Mouse (Mus musculus) testis, adult 2 months (tissue): ENCODE measurements around the gene Gna14. TPM values are rescaled to one million over a fixed set of nuclear protein-coding genes. Genes with fewer than 3 reads are reported as not detected.

ENCODE experiments used
- H3K27ac ChIP-seq: fragments of 200-500 bp; 2 replicates; pipeline ENCODE4 v1.5.1; 2012; ENCODE audit warnings: low read depth, low read length; ENCODE audit not compliant: control insufficient read depth, insufficient read depth
- H3K27me3 ChIP-seq: fragments of 200-500 bp; 2 replicates; pipeline ENCODE4 v1.6.1; 2012; ENCODE audit warnings: mild to moderate bottlenecking, low read length, moderate library complexity; ENCODE audit not compliant: control insufficient read depth, insufficient read depth
- H3K36me3 ChIP-seq: fragments of 200-500 bp; 2 replicates; pipeline ENCODE4 v1.6.1; 2012; ENCODE audit warnings: mild to moderate bottlenecking, low read length; ENCODE audit not compliant: control insufficient read depth, insufficient read depth
- H3K4me1 ChIP-seq: fragments of 200-500 bp; 2 replicates; pipeline ENCODE4 v1.6.1; 2012; ENCODE audit warnings: low read length; ENCODE audit not compliant: control insufficient read depth, insufficient read depth
- H3K4me3 ChIP-seq: fragments of 200-500 bp; 2 replicates; pipeline ENCODE4 v1.5.1; 2012; ENCODE audit warnings: low read depth, mild to moderate bottlenecking, low read length, moderate library complexity, mixed read lengths; ENCODE audit not compliant: control insufficient read depth
- CTCF ChIP-seq: fragments of 200-500 bp; IDR thresholded peaks from 2 replicates; pipeline ENCODE4 v1.5.1; 2012; ENCODE audit warnings: low read depth, mild to moderate bottlenecking, inconsistent platforms, low read length, moderate library complexity; ENCODE audit not compliant: control insufficient read depth, insufficient read depth, insufficient replicate concordance
- POLR2A ChIP-seq: fragments of 200-500 bp; IDR thresholded peaks from 2 replicates; pipeline ENCODE4 v1.6.1; 2012; ENCODE audit warnings: low read depth, mild to moderate bottlenecking, inconsistent platforms, low read length, moderate library complexity; ENCODE audit not compliant: control insufficient read depth
- polyA plus RNA-seq: library from polyadenylated mRNA; depleted of rRNA; stranded (reverse); fragments of >200 nt; gene quantifications from 2 replicates; pipeline ENCODE4 v1.2.3, GENCODE M21; 2012

Gene Gna14
- polyA plus RNA-seq, 1 experiment, result 6.4 TPM

- no peaks in the 10 kb centered on the region for H3K27me3 ChIP-seq
- TF ChIP-seq CTCF (no peak), POLR2A (no peak)
- no peaks in the 10 kb centered on the region for H3K4me1 ChIP-seq
- no peak overlapping the region for H3K4me3 ChIP-seq
- no peak overlapping the region for H3K27ac ChIP-seq
- H3K36me3 ChIP-seq, result no peaks in the 10 kb centered on the region
These were observed 55.9 kb downstream of the Gna14 start for GRCm38 (mm10) chr19:16491497-16491896.

GRCm38 (mm10) chr19:16492453-16492852, 56.9 kb downstream of the Gna14 start:
- no peak overlapping the region for H3K27ac ChIP-seq
- H3K27me3 ChIP-seq, result no peaks in the 10 kb centered on the region
- TF ChIP-seq CTCF, result no peak
- no peak for TF ChIP-seq POLR2A
- H3K4me1 ChIP-seq, result no peaks in the 10 kb centered on the region
- H3K36me3 ChIP-seq, result no peaks in the 10 kb centered on the region
- H3K4me3 ChIP-seq, result no peak overlapping the region

GRCm38 (mm10) chr19:16494816-16495516, 59.4 kb downstream of the Gna14 start:
- H3K27me3 ChIP-seq, result no peaks in the 10 kb centered on the region
- no peak overlapping the region for H3K27ac ChIP-seq
- TF ChIP-seq POLR2A (no peak), CTCF (no peak)
- H3K4me1 ChIP-seq, result no peaks in the 10 kb centered on the region
- H3K4me3 ChIP-seq, result no peak overlapping the region
- no peaks in the 10 kb centered on the region for H3K36me3 ChIP-seq

- Histone ChIP-seq H3K36me3 (no peaks in the 10 kb centered on the region), H3K27ac (no peak overlapping the region), H3K27me3 (no peaks in the 10 kb centered on the region), H3K4me3 (no peak overlapping the region), H3K4me1 (no peaks in the 10 kb centered on the region)
- no peak for TF ChIP-seq CTCF
- no peak for TF ChIP-seq POLR2A
These were observed 60.5 kb downstream of the Gna14 start for GRCm38 (mm10) chr19:16496016-16496415.

GRCm38 (mm10) chr19:16502054-16502453, 66.5 kb downstream of the Gna14 start:
- H3K4me1 ChIP-seq, result no peaks in the 10 kb centered on the region
- no peaks in the 10 kb centered on the region for H3K27me3 ChIP-seq
- no peak overlapping the region for H3K27ac ChIP-seq
- no peaks in the 10 kb centered on the region for H3K36me3 ChIP-seq
- H3K4me3 ChIP-seq, result no peak overlapping the region
- no peak for TF ChIP-seq CTCF
- TF ChIP-seq POLR2A, result no peak

- Histone ChIP-seq H3K4me3 (no peak overlapping the region), H3K36me3 (no peaks in the 10 kb centered on the region), H3K4me1 (no peaks in the 10 kb centered on the region), H3K27ac (no peak overlapping the region), H3K27me3 (no peaks in the 10 kb centered on the region)
- no peak for TF ChIP-seq CTCF
- no peak for TF ChIP-seq POLR2A
These were observed 71.3 kb downstream of the Gna14 start for GRCm38 (mm10) chr19:16506711-16507364.

GRCm38 (mm10) chr19:16510343-16511080, 75.0 kb downstream of the Gna14 start:
- no peak for TF ChIP-seq CTCF
- TF ChIP-seq POLR2A, result no peak
- Histone ChIP-seq H3K27ac (no peak overlapping the region), H3K27me3 (no peaks in the 10 kb centered on the region), H3K4me3 (no peak overlapping the region), H3K4me1 (no peaks in the 10 kb centered on the region), H3K36me3 (no peaks in the 10 kb centered on the region)
